17 mouse cellular contexts compared by ENCODE assay signal in genomic region chr2:83332056-83332769, GRCm38 (mm10).
DNase-seq lines count a peak whose midpoint lies in the region; ATAC-seq lines count a peak whose summit lies in the region.
"Had no signal": no experiment of that assay in that cellular context is flagged by ENCODE, and none has a peak within 500 bp of the region (broad histone marks: within the 10 kb centered on the region; RNA-seq: fewer than 3 reads in every experiment).

No protein-coding gene starts in this region.

- H3K27ac ChIP-seq in forebrain, embryonic 15.5 days (replicated peaks), result no peak overlapping the region
- H3K27ac ChIP-seq in forebrain, embryonic 12.5 days, result no peak overlapping the region
- H3K27ac ChIP-seq in embryonic facial prominence, embryonic 10.5 days (replicated peaks), result no peak overlapping the region
- no peak overlapping the region for H3K27ac ChIP-seq in midbrain, embryonic 13.5 days
- H3K27ac ChIP-seq in midbrain, embryonic 16.5 days (ENCODE audit: low read length), result no peak overlapping the region
- H3K27ac ChIP-seq: embryonic facial prominence, embryonic 12.5 days; hindbrain, postnatal 0 days; limb, embryonic 15.5 days; stomach, postnatal 0 days had no signal

- H3K27me3 ChIP-seq in forebrain, embryonic 15.5 days, result no peaks in the 10 kb centered on the region
- no peaks in the 10 kb centered on the region for H3K27me3 ChIP-seq in forebrain, embryonic 12.5 days
- H3K27me3 ChIP-seq in embryonic facial prominence, embryonic 10.5 days (replicated peaks; ENCODE audit: low read depth, poor library complexity, severe bottlenecking), result no peaks in the 10 kb centered on the region
- no peaks in the 10 kb centered on the region for H3K27me3 ChIP-seq in midbrain, embryonic 13.5 days
- H3K27me3 ChIP-seq in midbrain, embryonic 16.5 days (ENCODE audit: control insufficient read depth, insufficient read depth, low read depth, low read length), result no peaks in the 10 kb centered on the region
- H3K27me3 ChIP-seq: embryonic facial prominence, embryonic 12.5 days; limb, embryonic 15.5 days; megakaryocyte, embryonic 14.5 days had no signal

- no peak overlapping the region for H3K4me2 ChIP-seq in forebrain, embryonic 15.5 days (replicated peaks)
- no peak overlapping the region for H3K4me2 ChIP-seq in forebrain, embryonic 12.5 days
- H3K4me2 ChIP-seq in midbrain, embryonic 13.5 days (replicated peaks), result no peak overlapping the region
- H3K4me2 ChIP-seq in midbrain, embryonic 16.5 days (ENCODE audit: low read length), result no peak overlapping the region
- H3K4me2 ChIP-seq: embryonic facial prominence, embryonic 12.5 days; limb, embryonic 15.5 days had no signal

- no peaks in the 10 kb centered on the region for H3K36me3 ChIP-seq in forebrain, embryonic 15.5 days
- H3K36me3 ChIP-seq in forebrain, embryonic 12.5 days (replicated peaks), result no peaks in the 10 kb centered on the region
- no peaks in the 10 kb centered on the region for H3K36me3 ChIP-seq in embryonic facial prominence, embryonic 10.5 days (replicated peaks)
- H3K36me3 ChIP-seq in midbrain, embryonic 13.5 days, result no peaks in the 10 kb centered on the region
- no peaks in the 10 kb centered on the region for H3K36me3 ChIP-seq in midbrain, embryonic 16.5 days (ENCODE audit: control insufficient read depth, insufficient read depth, low read length)
- H3K36me3 ChIP-seq: embryonic facial prominence, embryonic 12.5 days; limb, embryonic 15.5 days had no signal

- no peak overlapping the region for H3K9ac ChIP-seq in forebrain, embryonic 15.5 days (replicated peaks)
- H3K9ac ChIP-seq in forebrain, embryonic 12.5 days, result no peak overlapping the region
- no peak overlapping the region for H3K9ac ChIP-seq in midbrain, embryonic 13.5 days (replicated peaks)
- no peak overlapping the region for H3K9ac ChIP-seq in midbrain, embryonic 16.5 days (ENCODE audit: low read depth, low read length)
- H3K9ac ChIP-seq: embryonic facial prominence, embryonic 12.5 days; limb, embryonic 15.5 days had no signal

- DNase-seq in Muller cell, postnatal 12 days (ENCODE audit: inconsistent ontology term), result peak; percentile 38
- peak; percentile 23 for DNase-seq in embryonic facial prominence, embryonic 10.5 days (ENCODE audit: low spot score)
- DNase-seq in retina, embryonic 14.5 days (ENCODE audit: low spot score), result peak; percentile 62
- DNase-seq: heart, adult 11 months; heart, postnatal 4 days; kidney, adult 18-20 months; right cerebral cortex, postnatal 14 days; thymus, postnatal 25 days had no signal

- H3K9me3 ChIP-seq in forebrain, embryonic 15.5 days, result no peaks in the 10 kb centered on the region
- H3K9me3 ChIP-seq in forebrain, embryonic 12.5 days, result no peaks in the 10 kb centered on the region
- H3K9me3 ChIP-seq in embryonic facial prominence, embryonic 10.5 days, result no peaks in the 10 kb centered on the region
- no peaks in the 10 kb centered on the region for H3K9me3 ChIP-seq in midbrain, embryonic 13.5 days
- no peaks in the 10 kb centered on the region for H3K9me3 ChIP-seq in midbrain, embryonic 16.5 days (replicated peaks; ENCODE audit: control insufficient read depth, low read length, poor library complexity, severe bottlenecking)
- H3K9me3 ChIP-seq: embryonic facial prominence, embryonic 12.5 days; limb, embryonic 15.5 days; megakaryocyte, embryonic 14.5 days had no signal

- H3K4me1 ChIP-seq in forebrain, embryonic 15.5 days, result 0 out of 2 replicates have a peak, but pooled peaks cover 2% of the 10 kb centered on the region
- peaks cover 3% of the 10 kb centered on the region for H3K4me1 ChIP-seq in forebrain, embryonic 12.5 days
- 0 out of 2 replicates have a peak, but pooled peaks cover 5% of the 10 kb centered on the region for H3K4me1 ChIP-seq in embryonic facial prominence, embryonic 10.5 days
- H3K4me1 ChIP-seq in midbrain, embryonic 13.5 days (replicated peaks), result 0 out of 2 replicates have a peak, but pooled peaks cover 3% of the 10 kb centered on the region
- H3K4me1 ChIP-seq in midbrain, embryonic 16.5 days (ENCODE audit: control insufficient read depth, insufficient read depth, low read length), result no peaks in the 10 kb centered on the region
- H3K4me1 ChIP-seq: embryonic facial prominence, embryonic 12.5 days; limb, embryonic 15.5 days; megakaryocyte, embryonic 14.5 days had no signal

- ATAC-seq in forebrain, embryonic 15.5 days (replicated peaks), result peak; percentile 60
- ATAC-seq in forebrain, embryonic 12.5 days (ENCODE audit: low FRiP score), result no peak
- no peak for ATAC-seq in midbrain, embryonic 13.5 days
- no peak for ATAC-seq in midbrain, embryonic 16.5 days

- 41% methylated on average over 5 of the region's 5 CpGs for WGBS in forebrain, embryonic 15.5 days
- WGBS in forebrain, embryonic 12.5 days, result 62% methylated on average over 5 of the region's 5 CpGs
- WGBS in embryonic facial prominence, embryonic 10.5 days, result 63% methylated on average over 5 of the region's 5 CpGs
- WGBS in midbrain, embryonic 13.5 days, result 73% methylated on average over 5 of the region's 5 CpGs
- 64% methylated on average over 5 of the region's 5 CpGs for WGBS in midbrain, embryonic 16.5 days

- no peak overlapping the region for H3K4me3 ChIP-seq in forebrain, embryonic 15.5 days
- H3K4me3 ChIP-seq in forebrain, embryonic 12.5 days (replicated peaks), result no peak overlapping the region
- no peak overlapping the region for H3K4me3 ChIP-seq in embryonic facial prominence, embryonic 10.5 days
- H3K4me3 ChIP-seq in midbrain, embryonic 13.5 days (replicated peaks), result no peak overlapping the region
- no peak overlapping the region for H3K4me3 ChIP-seq in midbrain, embryonic 16.5 days (ENCODE audit: low read depth, low read length)
- H3K4me3 ChIP-seq: embryonic facial prominence, embryonic 12.5 days; limb, embryonic 15.5 days; megakaryocyte, embryonic 14.5 days had no signal
